Mouse (Mus musculus) kidney, embryonic 14.5 days (tissue): ENCODE results near the gene Amz2. TPM values are rescaled to one million over a fixed set of nuclear protein-coding genes. Genes with fewer than 3 reads are reported as not detected.
A peak's percentile ranks its signal among the peaks of the same experiment; 100 is the strongest.

ENCODE experiments used
- ATAC-seq: fragments of 200-750 bp; cut with Nextera tagmentation; 2 replicates; pipeline ENCODE4 v1.8.0; 2017; ENCODE audit warnings: moderate number of reproducible peaks, mild to moderate bottlenecking, moderate TSS enrichment, moderate library complexity; ENCODE audit not compliant: low FRiP score, low TSS enrichment
- H3K27ac ChIP-seq: fragments of 300-500 bp; sonication (generic); 2 replicates; pipeline ENCODE4 v1.5.1; 2014; ENCODE audit warnings: low read depth, mild to moderate bottlenecking, low read length, moderate library complexity, mixed read lengths
- H3K27me3 ChIP-seq: fragments of 300-500 bp; sonication (generic); 2 replicates; pipeline ENCODE4 v1.6.1; 2014; ENCODE audit warnings: mild to moderate bottlenecking, low read length; ENCODE audit not compliant: control insufficient read depth, insufficient read depth
- H3K36me3 ChIP-seq: fragments of 300-500 bp; sonication (generic); 2 replicates; pipeline ENCODE4 v1.6.1; 2014; ENCODE audit warnings: low read length, mixed read lengths; ENCODE audit not compliant: control insufficient read depth, insufficient read depth
- H3K4me1 ChIP-seq: fragments of 300-500 bp; sonication (generic); 2 replicates; pipeline ENCODE4 v1.6.1; 2014; ENCODE audit warnings: low read length, mixed read lengths; ENCODE audit not compliant: control insufficient read depth, insufficient read depth
- H3K4me2 ChIP-seq: fragments of 300-500 bp; sonication (generic); replicated peaks from 2 replicates; pipeline ENCODE4 v1.6.1; 2014; ENCODE audit warnings: low read depth, mild to moderate bottlenecking, low read length
- H3K4me3 ChIP-seq: fragments of 300-500 bp; sonication (generic); 2 replicates; pipeline ENCODE4 v1.5.1; 2014; ENCODE audit warnings: mild to moderate bottlenecking, low read length
- H3K9ac ChIP-seq: fragments of 300-500 bp; sonication (generic); 2 replicates; pipeline ENCODE4 v1.6.1; 2014; ENCODE audit warnings: low read depth, mild to moderate bottlenecking, low read length, moderate library complexity
- H3K9me3 ChIP-seq: fragments of 300-500 bp; sonication (generic); 2 replicates; pipeline ENCODE4 v1.6.1; 2016; ENCODE audit warnings: low read length; ENCODE audit not compliant: control insufficient read depth
- WGBS: fragments of 180-500 bp; shearing (Covaris S2); extraction: QIAGEN DNeasy Blood & Tissue Kit; methylation state at CpG from one replicate; pipeline ENCODE4 v1.1.7; 2014; 5-methylcytosine and 5-hydroxymethylcytosine counted together
- polyA plus RNA-seq: library from polyadenylated mRNA; unstranded; fragments of >200 nt; fragmentation: Nextera tagmentation; extraction: Ambion mirVana; gene quantifications from 2 replicates; pipeline ENCODE4 v1.2.1, GENCODE M21; 2014

Amz2 gene
- polyA plus RNA-seq, 1 experiment from 2014 or later, result 49.8 TPM

GRCm38 (mm10) chr11:109470921-109471861, 45.4 kb downstream of the Amz2 start:
- H3K4me1 ChIP-seq, result peaks cover 8% of the 10 kb centered on the region; the same call in 1 of the 2 replicates
- ATAC-seq, result no peak
- H3K4me2 ChIP-seq, result peak overlapping the region; percentile 84
- peak overlapping the region; percentile 63 for H3K4me3 ChIP-seq
- H3K9ac ChIP-seq, result peak overlapping the region; percentile 80; the same call in 1 of the 2 replicates
- no peak overlapping the region for H3K27ac ChIP-seq
- H3K36me3 ChIP-seq, result no peaks in the 10 kb centered on the region
- no peaks in the 10 kb centered on the region; the same call in none of the 2 replicates for H3K27me3 ChIP-seq
- H3K9me3 ChIP-seq, result no peaks in the 10 kb centered on the region
- WGBS, result 21% methylated on average over 15 of the region's 15 CpGs

GRCm38 (mm10) chr11:109472171-109472691, 46.5 kb downstream of the Amz2 start:
- peak overlapping the region; percentile 80 for H3K9ac ChIP-seq
- peak overlapping the region; percentile 51 for H3K27ac ChIP-seq
- H3K27me3 ChIP-seq, result no peaks in the 10 kb centered on the region; the same call in none of the 2 replicates
- WGBS, result under 1% methylated on average over 33 of the region's 33 CpGs
- H3K4me1 ChIP-seq, result peaks cover 8% of the 10 kb centered on the region; the same call in 1 of the 2 replicates
- H3K9me3 ChIP-seq, result no peaks in the 10 kb centered on the region
- peak overlapping the region; percentile 63 for H3K4me3 ChIP-seq
- H3K36me3 ChIP-seq, result no peaks in the 10 kb centered on the region
- H3K4me2 ChIP-seq, result peak overlapping the region; percentile 84
- 0 out of 2 replicates have a peak, but pooled peaks have one; percentile 16 for ATAC-seq

- WGBS, result 0% methylated on average over 9 of the region's 13 CpGs
- no peak for ATAC-seq
Observed at GRCm38 (mm10) chr11:109472821-109473170, 47.0 kb downstream of the Amz2 start.

DNA sequence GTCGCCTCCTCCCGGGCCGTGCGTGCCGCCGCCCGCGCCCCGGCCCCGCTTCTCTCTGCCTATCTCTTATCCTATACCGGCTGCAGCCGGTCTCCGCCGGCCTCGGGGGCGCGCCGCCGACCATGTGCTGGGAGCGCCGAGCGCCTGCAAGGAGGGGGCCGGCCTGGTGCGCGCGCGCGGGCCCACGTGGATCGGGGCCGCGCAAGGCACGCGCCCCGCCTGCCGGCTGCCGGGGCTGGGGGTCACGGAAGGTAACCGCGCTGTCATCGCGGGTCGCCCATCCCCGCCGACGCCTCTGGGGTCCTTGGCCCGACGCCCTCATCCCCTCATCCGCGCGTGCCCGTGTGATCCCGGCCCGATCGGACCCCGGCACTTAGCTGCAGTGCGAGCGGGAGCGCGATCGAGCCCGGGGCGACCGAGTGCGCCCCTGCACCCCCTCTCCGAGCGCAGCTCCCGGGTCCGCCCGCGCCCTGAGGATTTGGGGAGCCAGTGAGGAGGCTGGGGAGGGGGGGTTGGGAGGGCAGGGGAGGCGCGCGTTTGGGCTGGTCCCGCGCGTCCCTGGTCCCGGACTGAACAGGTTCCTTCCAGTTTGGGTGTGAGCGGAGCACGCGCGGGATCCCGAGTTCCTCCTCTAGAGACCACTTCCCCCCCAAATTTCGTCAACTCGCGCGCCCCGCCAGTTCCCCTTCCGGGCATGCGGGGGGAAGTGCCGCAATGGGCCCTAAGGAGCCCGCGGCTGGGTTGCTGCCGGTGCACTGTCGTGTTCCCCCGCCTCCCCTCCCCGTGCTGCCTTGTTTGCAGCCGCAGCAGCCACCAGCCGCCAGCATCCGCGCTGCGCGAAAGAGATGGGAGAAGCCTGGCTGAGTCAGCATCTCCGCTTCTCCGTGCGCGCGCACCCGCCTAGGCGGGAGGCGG, 47.7 kb downstream of the Amz2 start, which contains the start of the genes Arsg and Slc16a6:
Gene Arsg (plus strand): TSS at position 204 of the 915 bp plus-strand sequence.
Gene Slc16a6 (minus strand): TSS at position 428 of the 915 bp plus-strand sequence.
- H3K36me3 ChIP-seq, result no peaks in the 10 kb centered on the region
- under 1% methylated on average over 102 of the region's 111 CpGs for WGBS
- H3K9me3 ChIP-seq, result no peaks in the 10 kb centered on the region
- peak within 1 kb of the TSS; percentile 84 for H3K4me2 ChIP-seq
- peaks cover 10% of the 10 kb centered on the region; the same call in 1 of the 2 replicates for H3K4me1 ChIP-seq
- H3K9ac ChIP-seq, result peak within 1 kb of the TSS; percentile 80
- H3K27me3 ChIP-seq, result no peaks in the 10 kb centered on the region; the same call in none of the 2 replicates
- ATAC-seq, result peak; percentile 87
- peak within 1 kb of the TSS; percentile 84 for H3K27ac ChIP-seq
- H3K4me3 ChIP-seq, result peak within 1 kb of the TSS; percentile 63

More at GRCm38 (mm10) chr11:109472821-109473170, 47.0 kb downstream of the Amz2 start:
- Histone ChIP-seq H3K9ac (peak overlapping the region; percentile 80), H3K27me3 (no peaks in the 10 kb centered on the region; the same call in none of the 2 replicates), H3K27ac (peak overlapping the region; percentile 84), H3K9me3 (no peaks in the 10 kb centered on the region), H3K4me3 (peak overlapping the region; percentile 63), H3K4me2 (peak overlapping the region; percentile 84), H3K36me3 (no peaks in the 10 kb centered on the region), H3K4me1 (peaks cover 9% of the 10 kb centered on the region; the same call in 1 of the 2 replicates)

GRCm38 (mm10) chr11:109474086-109474742, 48.5 kb downstream of the Amz2 start:
- H3K9ac ChIP-seq, result peak overlapping the region; percentile 80
- WGBS, result 9% methylated on average over 14 of the region's 14 CpGs
- H3K4me3 ChIP-seq, result peak overlapping the region; percentile 63
- no peaks in the 10 kb centered on the region for H3K36me3 ChIP-seq
- H3K9me3 ChIP-seq, result no peaks in the 10 kb centered on the region
- no peaks in the 10 kb centered on the region; the same call in none of the 2 replicates for H3K27me3 ChIP-seq
- peak overlapping the region; percentile 84 for H3K4me2 ChIP-seq
- peak overlapping the region; percentile 84 for H3K27ac ChIP-seq
- ATAC-seq, result peak; percentile 37; the same call in 1 of the 2 replicates
- H3K4me1 ChIP-seq, result peaks cover 10% of the 10 kb centered on the region; the same call in 1 of the 2 replicates

- Histone ChIP-seq H3K9me3 (no peaks in the 10 kb centered on the region), H3K4me3 (no peak overlapping the region), H3K4me1 (peaks cover 10% of the 10 kb centered on the region; the same call in 1 of the 2 replicates), H3K27me3 (no peaks in the 10 kb centered on the region; the same call in none of the 2 replicates), H3K9ac (no peak overlapping the region), H3K27ac (no peak overlapping the region), H3K36me3 (no peaks in the 10 kb centered on the region), H3K4me2 (no peak overlapping the region)
- no peak for ATAC-seq
- WGBS, result 87% methylated on average over 13 of the region's 13 CpGs
Observed at GRCm38 (mm10) chr11:109474836-109475235, 49.1 kb downstream of the Amz2 start.

- Histone ChIP-seq H3K27ac (no peak overlapping the region), H3K27me3 (no peaks in the 10 kb centered on the region; the same call in none of the 2 replicates), H3K9me3 (no peaks in the 10 kb centered on the region), H3K4me1 (peaks cover 10% of the 10 kb centered on the region; the same call in 1 of the 2 replicates), H3K36me3 (no peaks in the 10 kb centered on the region), H3K9ac (no peak overlapping the region), H3K4me2 (no peak overlapping the region), H3K4me3 (no peak overlapping the region)
- WGBS, result 66% methylated on average over 4 of the region's 4 CpGs
- no peak for ATAC-seq
Observed at GRCm38 (mm10) chr11:109475717-109476116, 50.0 kb downstream of the Amz2 start.

DNA sequence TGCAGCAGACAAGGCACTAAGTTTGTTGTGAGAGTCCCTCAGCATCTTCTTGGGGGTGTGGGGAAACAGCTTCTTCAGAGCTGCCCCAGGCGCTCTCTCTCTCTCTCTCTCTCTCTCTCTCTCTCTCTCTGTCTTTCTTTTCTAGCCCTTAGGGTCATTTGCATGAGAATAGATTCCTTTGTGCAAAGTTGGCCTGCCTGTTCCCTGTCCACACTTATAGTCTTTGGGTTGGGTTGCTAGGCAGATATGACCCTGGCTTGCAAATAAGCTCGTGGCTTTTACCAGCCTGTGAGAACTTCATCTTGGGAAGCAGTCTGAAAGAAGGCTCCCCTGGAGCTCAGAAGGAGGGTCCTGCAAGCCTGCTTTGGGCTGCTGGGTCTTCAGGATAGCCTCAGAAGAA, 50.5 kb downstream of the Amz2 start:
- Histone ChIP-seq H3K36me3 (no peaks in the 10 kb centered on the region), H3K4me2 (no peak overlapping the region), H3K9me3 (no peaks in the 10 kb centered on the region), H3K27me3 (no peaks in the 10 kb centered on the region; the same call in none of the 2 replicates), H3K9ac (no peak overlapping the region), H3K4me3 (no peak overlapping the region), H3K4me1 (peaks cover 5% of the 10 kb centered on the region; the same call in 1 of the 2 replicates), H3K27ac (no peak overlapping the region)
- no peak for ATAC-seq
- WGBS, result 52% methylated on average over 2 of the region's 2 CpGs
